Mouse (Mus musculus) CH12.LX (cell line): ENCODE results near the gene Artn. TPM values are rescaled to one million over a fixed set of nuclear protein-coding genes. Genes with fewer than 3 reads are reported as not detected.

Experiments
- DNase-seq: peaks from one replicate; pipeline ENCODE4 v3.0.0-alpha.2; 2013; ENCODE audit errors: extremely low read depth
- H3K27ac ChIP-seq: 2 replicates; pipeline ENCODE4 v1.5.1; 2012; ENCODE audit warnings: low read depth, mild to moderate bottlenecking, control low read depth, moderate library complexity; ENCODE audit not compliant: insufficient read depth
- H3K27me3 ChIP-seq: replicated peaks from 2 replicates; pipeline ENCODE3; 2012; ENCODE audit warnings: inconsistent platforms
- H3K36me3 ChIP-seq, 2 experiments: replicated peaks in 1 of 2; 2 replicates each; pipeline versions ENCODE3 to v1.6.1; 2012; ENCODE audit warnings: inconsistent platforms in 1 of 2, low read length in 1 of 2, mild to moderate bottlenecking in 1 of 2, mixed read lengths in 1 of 2, moderate library complexity in 1 of 2; ENCODE audit not compliant: control insufficient read depth in 1 of 2, insufficient read depth in 1 of 2
- H3K4me1 ChIP-seq, 2 experiments: 2 replicates each; pipeline ENCODE4 v1.6.1; 2012; ENCODE audit warnings: inconsistent platforms in 1 of 2, moderate library complexity in 1 of 2; ENCODE audit not compliant: insufficient read depth in 2 of 2, control insufficient read depth in 1 of 2
- H3K4me2 ChIP-seq: 2 replicates; pipeline ENCODE4 v1.6.1; 2012; ENCODE audit warnings: low read depth, mild to moderate bottlenecking, control low read depth; ENCODE audit not compliant: poor library complexity, insufficient read depth, severe bottlenecking
- H3K4me3 ChIP-seq, 3 experiments: fragments of 150-350 bp in 1 of 3; sonication (generic) in 1 of 3; replicated peaks in 1 of 3; 2 replicates each; pipeline versions ENCODE3 to v1.5.1; 2011 to 2012; ENCODE audit warnings: low read depth in 2 of 3, low read length in 2 of 3, mild to moderate bottlenecking in 2 of 3, moderate library complexity in 2 of 3, control low read depth in 1 of 3, improper control_type of control experiment in 1 of 3, inconsistent platforms in 1 of 3, mixed read lengths in 1 of 3; ENCODE audit not compliant: poor library complexity in 1 of 3
- H3K79me2 ChIP-seq: replicated peaks from 2 replicates; pipeline ENCODE4 v1.6.1; 2012; ENCODE audit warnings: mild to moderate bottlenecking, moderate library complexity; ENCODE audit not compliant: control insufficient read depth, poor library complexity, insufficient read depth, severe bottlenecking; ENCODE audit errors: extremely low read depth
- H3K9ac ChIP-seq: 2 replicates; pipeline ENCODE4 v1.6.1; 2012; ENCODE audit warnings: low read depth, mild to moderate bottlenecking, control low read depth, moderate library complexity; ENCODE audit not compliant: insufficient read depth
- H3K9me3 ChIP-seq: replicated peaks from 2 replicates; pipeline ENCODE3; 2012; ENCODE audit warnings: low read length, inconsistent platforms, mixed read lengths
- BHLHE40 ChIP-seq: IDR thresholded peaks from 2 replicates; pipeline ENCODE4 v1.6.1; 2011; ENCODE audit warnings: mild to moderate bottlenecking, low read depth, low read length, improper control_type of control experiment
- CHD1 ChIP-seq: IDR thresholded peaks from 2 replicates; pipeline ENCODE4 v1.6.1; 2012; ENCODE audit warnings: low read depth, low read length, improper control_type of control experiment, inconsistent platforms
- CHD2 ChIP-seq: IDR thresholded peaks from 2 replicates; pipeline ENCODE4 v1.6.1; 2011; ENCODE audit warnings: low read length, improper control_type of control experiment
- ELF1 ChIP-seq: IDR thresholded peaks from 2 replicates; pipeline ENCODE4 v1.6.1; 2014; ENCODE audit warnings: low read depth, mild to moderate bottlenecking, inconsistent platforms, low read length, improper control_type of control experiment
- GABPA ChIP-seq: IDR thresholded peaks from 2 replicates; pipeline ENCODE4 v1.6.1; 2012; ENCODE audit warnings: low read depth, low read length, improper control_type of control experiment, inconsistent platforms; ENCODE audit not compliant: insufficient replicate concordance
- HCFC1 ChIP-seq: IDR thresholded peaks from 2 replicates; pipeline ENCODE4 v1.6.1; 2012; ENCODE audit warnings: low read depth, mild to moderate bottlenecking, inconsistent platforms, low read length, improper control_type of control experiment
- IRF4 ChIP-seq: IDR thresholded peaks from 2 replicates; pipeline ENCODE4 v1.6.1; 2014; ENCODE audit warnings: low read depth, mild to moderate bottlenecking, inconsistent platforms, low read length, improper control_type of control experiment
- JUND ChIP-seq: conservative IDR thresholded peaks from 2 replicates; pipeline ENCODE4 v1.6.1; 2011; ENCODE audit warnings: low read depth, low read length, improper control_type of control experiment
- KAT2A ChIP-seq: IDR thresholded peaks from 2 replicates; pipeline ENCODE4 v1.6.1; 2012; ENCODE audit warnings: low read length, improper control_type of control experiment, inconsistent platforms; ENCODE audit not compliant: insufficient replicate concordance
- MAX ChIP-seq: IDR thresholded peaks from 2 replicates; pipeline ENCODE4 v1.6.1; 2011; ENCODE audit warnings: low read length, improper control_type of control experiment
- MAZ ChIP-seq: IDR thresholded peaks from 2 replicates; pipeline ENCODE4 v1.6.1; 2012; ENCODE audit warnings: low read depth, mild to moderate bottlenecking, inconsistent platforms, low read length, improper control_type of control experiment, moderate library complexity
- MXI1 ChIP-seq: IDR thresholded peaks from 2 replicates; pipeline ENCODE4 v1.6.1; 2011; ENCODE audit warnings: mild to moderate bottlenecking, low read depth, low read length, improper control_type of control experiment
- MYC ChIP-seq: IDR thresholded peaks from 2 replicates; pipeline ENCODE4 v1.6.1; 2011; ENCODE audit warnings: low read depth, mild to moderate bottlenecking, improper control_type of control experiment, low read length
- NELFE ChIP-seq: IDR thresholded peaks from 2 replicates; pipeline ENCODE4 v1.6.1; 2011; ENCODE audit warnings: low read depth, low read length, improper control_type of control experiment
- NRF1 ChIP-seq: IDR thresholded peaks from 2 replicates; pipeline ENCODE4 v1.6.1; 2014; ENCODE audit warnings: low read depth, mild to moderate bottlenecking, inconsistent platforms, low read length, improper control_type of control experiment, moderate library complexity
- POLR2A ChIP-seq: IDR thresholded peaks from 2 replicates; pipeline ENCODE4 v1.6.1; 2011; ENCODE audit warnings: low read depth, mild to moderate bottlenecking, improper control_type of control experiment, low read length
- POLR2AphosphoS2 ChIP-seq: IDR thresholded peaks from 2 replicates; pipeline ENCODE4 v1.6.1; 2011; ENCODE audit warnings: low read depth, low read length, improper control_type of control experiment
- SIN3A ChIP-seq: IDR thresholded peaks from 2 replicates; pipeline ENCODE4 v1.6.1; 2012; ENCODE audit warnings: low read length, improper control_type of control experiment, inconsistent platforms
- TBP ChIP-seq: conservative IDR thresholded peaks from 2 replicates; pipeline ENCODE4 v1.6.1; 2011; ENCODE audit warnings: low read depth, low read length, improper control_type of control experiment
- TCF12 ChIP-seq: IDR thresholded peaks from 2 replicates; pipeline ENCODE4 v1.6.1; 2014; ENCODE audit warnings: low read depth, mild to moderate bottlenecking, inconsistent platforms, low read length, improper control_type of control experiment
- UBTF ChIP-seq: IDR thresholded peaks from 2 replicates; pipeline ENCODE4 v1.6.1; 2012; ENCODE audit warnings: low read depth, mild to moderate bottlenecking, inconsistent platforms, low read length, improper control_type of control experiment, moderate library complexity
- USF2 ChIP-seq: conservative IDR thresholded peaks from 2 replicates; pipeline ENCODE4 v1.6.1; 2011; ENCODE audit warnings: low read depth, low read length, improper control_type of control experiment
- ZC3H11A ChIP-seq: IDR thresholded peaks from 2 replicates; pipeline ENCODE4 v1.6.1; 2012; ENCODE audit warnings: low read depth, mild to moderate bottlenecking, inconsistent platforms, low read length, improper control_type of control experiment
- ZKSCAN1 ChIP-seq: IDR thresholded peaks from 2 replicates; pipeline ENCODE4 v1.6.1; 2012; ENCODE audit warnings: low read depth, inconsistent platforms, low read length, improper control_type of control experiment, borderline replicate concordance
- ZMIZ1 ChIP-seq: IDR thresholded peaks from 2 replicates; pipeline ENCODE4 v1.6.1; 2012; ENCODE audit warnings: low read depth, mild to moderate bottlenecking, inconsistent platforms, low read length, improper control_type of control experiment
- dilution Hi-C: fragments of 300-500 bp; cut with MboI; formaldehyde crosslinking; loops from 2 replicates; pipeline ENCODE4 v1.14.3; 2020; ENCODE audit warnings: low sequenced_read_pairs; ENCODE audit not compliant: extremely low pct_unique_long_range_greater_than_20kb, extremely low pct_ligation_motif_present
- in situ Hi-C: fragments of 300-500 bp; cut with MboI; formaldehyde crosslinking; loops from 3 replicates; pipeline ENCODE4 v1.14.3; 2019; ENCODE audit warnings: low sequenced_read_pairs, low pct_ligation_motif_present, low pct_unique_long_range_greater_than_20kb, mixed read lengths
- polyA plus RNA-seq: library from polyadenylated mRNA; unstranded; fragments of >175 nt; gene quantifications from 2 replicates; pipeline ENCODE4 v1.2.1, GENCODE M21; 2012; ENCODE audit warnings: low read depth; ENCODE audit not compliant: insufficient read length
- total RNA-seq, 2 experiments: library from RNA; depleted of rRNA; stranded (reverse); fragments of 300-350 nt in 1 of 2; fragments of >200 nt in 1 of 2; gene quantifications; 2 replicates each; pipeline ENCODE4 v1.2.3; 2012 to 2014

Gene Artn
- total and polyA plus RNA-seq, 3 experiments, result not detected

GRCm38 (mm10) chr4:117891738-117892161 lies 37.8 kb downstream of the Artn start, which contains the start of gene Dph2:
TSS of gene Dph2 (minus strand) at chr4:117892032.
- Histone ChIP-seq H3K79me2 (peaks cover 9% of the 10 kb centered on the region), H3K27me3 (no peaks in the 10 kb centered on the region), H3K9me3 (no peaks in the 10 kb centered on the region), H3K36me3 (peaks cover 34 to 66% of the 10 kb centered on the region in 2 experiments), H3K4me1 (peaks cover 5 to 21% of the 10 kb centered on the region in 2 experiments)
- in situ Hi-C loops, result no loop called here
- DNase-seq, result peak; percentile 92
- dilution Hi-C loops, result no loop called here
- TF ChIP-seq HCFC1 (peak; percentile 98), ELF1 (peak; percentile 98), MAX (peak; percentile 82), JUND (no peak), CHD1 (no peak), MYC (peak; percentile 95), POLR2A (peak; percentile 80), SIN3A (peak; percentile 97), USF2 (no peak), POLR2AphosphoS2 (0 out of 2 replicates have a peak, but pooled peaks have one; percentile 58), ZKSCAN1 (no peak), IRF4 (0 out of 2 replicates have a peak, but pooled peaks have one; percentile 16), ZMIZ1 (0 out of 2 replicates have a peak, but pooled peaks have one; percentile 46), KAT2A (peak; percentile 92; the same call in 1 of the 2 replicates), MXI1 (peak; percentile 97), NRF1 (no peak; the same call in 1 of the 2 replicates), ZC3H11A (no peak), MAZ (no peak), GABPA (peak; percentile 52; the same call in 1 of the 2 replicates), BHLHE40 (0 out of 2 replicates have a peak, but pooled peaks have one; percentile 22), CHD2 (peak; percentile 89), TBP (no peak), NELFE (peak; percentile 75), UBTF (0 out of 2 replicates have a peak, but pooled peaks have one; percentile 10), TCF12 (peak; percentile 49; the same call in 1 of the 2 replicates)
- TF ChIP-seq, all 38 proteins: peak for 17
- Histone ChIP-seq H3K9ac (peak within 1 kb of the TSS; percentile 67), H3K27ac (no peak within 1 kb of the TSS), H3K4me3 (peak within 1 kb of the TSS; percentile 70 to 91 (median 88)), H3K4me2 (peak within 1 kb of the TSS; percentile 73)
